Mouse (Mus musculus) neural tube, embryonic 15.5 days (tissue): ENCODE data around the gene Olfr1510. TPM values are rescaled to one million over a fixed set of nuclear protein-coding genes. Genes with fewer than 3 reads are reported as not detected.
"Not testable (repeated sequence)": the region's sequence is repeated elsewhere in the genome, so short reads cannot be mapped to it uniquely, and the experiment has no call there.

Experiments
- ATAC-seq: fragments of 200-750 bp; cut with Nextera tagmentation; 2 replicates; pipeline ENCODE4 v1.8.0; 2017; ENCODE audit warnings: mild to moderate bottlenecking, moderate TSS enrichment, moderate library complexity; ENCODE audit not compliant: low FRiP score
- H3K27ac ChIP-seq: fragments of 300-500 bp; sonication (generic); replicated peaks from 2 replicates; pipeline ENCODE4 v1.5.1; 2015; ENCODE audit warnings: mild to moderate bottlenecking, inconsistent platforms
- H3K27me3 ChIP-seq: fragments of 300-500 bp; sonication (generic); replicated peaks from 2 replicates; pipeline ENCODE4 v1.6.1; 2015; ENCODE audit warnings: inconsistent platforms
- H3K36me3 ChIP-seq: fragments of 300-500 bp; sonication (generic); 2 replicates; pipeline ENCODE4 v1.6.1; 2015; ENCODE audit warnings: inconsistent platforms
- H3K4me1 ChIP-seq: fragments of 300-500 bp; sonication (generic); 2 replicates; pipeline ENCODE4 v1.6.1; 2015; ENCODE audit warnings: inconsistent platforms
- H3K4me2 ChIP-seq: fragments of 300-500 bp; sonication (generic); 2 replicates; pipeline ENCODE4 v1.6.1; 2015; ENCODE audit warnings: inconsistent platforms, mild to moderate bottlenecking, moderate library complexity
- H3K4me3 ChIP-seq: fragments of 300-500 bp; sonication (generic); replicated peaks from 2 replicates; pipeline ENCODE4 v1.5.1; 2015; ENCODE audit warnings: mild to moderate bottlenecking, inconsistent platforms
- H3K9ac ChIP-seq: fragments of 300-500 bp; sonication (generic); replicated peaks from 2 replicates; pipeline ENCODE4 v1.6.1; 2015; ENCODE audit warnings: mild to moderate bottlenecking, inconsistent platforms
- H3K9me3 ChIP-seq: fragments of 300-500 bp; sonication (generic); replicated peaks from 2 replicates; pipeline ENCODE4 v1.6.1; 2016; ENCODE audit warnings: inconsistent platforms
- WGBS: fragments of 180-500 bp; shearing (Covaris S2); methylation state at CpG from one replicate; pipeline ENCODE4 v1.1.7; 2015; ENCODE audit warnings: mixed read lengths; 5-methylcytosine and 5-hydroxymethylcytosine counted together
- polyA plus RNA-seq: library from polyadenylated mRNA; unstranded; fragments of >200 nt; fragmentation: Nextera tagmentation; extraction: Ambion mirVana; gene quantifications from 2 replicates; pipeline ENCODE4 v1.2.1, GENCODE M21; 2015

Gene Olfr1510
- not detected in 2 replicates for polyA plus RNA-seq

DNA sequence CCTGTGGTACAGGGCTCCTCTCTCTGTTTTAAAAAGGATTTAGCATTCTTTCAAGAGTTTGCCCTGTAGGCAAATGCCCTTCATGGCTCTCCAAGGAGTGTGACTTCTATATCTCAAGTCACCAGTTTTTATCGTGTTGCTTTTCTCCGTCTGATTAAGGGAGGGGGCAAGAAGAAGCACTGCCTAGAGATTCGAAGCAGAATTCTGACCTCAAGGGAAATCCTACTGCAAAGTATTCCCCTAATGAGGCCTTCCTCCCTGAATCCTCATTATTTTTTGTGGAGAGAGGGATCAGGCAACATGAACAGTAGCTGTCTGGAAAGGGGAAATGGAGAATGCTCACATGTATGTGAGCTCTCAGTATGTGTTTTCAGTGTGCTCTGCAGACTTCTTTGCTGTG, at the start of gene Olfr1510:
Olfr1510 (minus strand) TSS at position 101 of the 400 bp plus-strand sequence.
- Histone ChIP-seq H3K4me2 (no peak within 1 kb of the TSS), H3K9ac (no peak within 1 kb of the TSS), H3K36me3 (no peaks in the 10 kb centered on the region), H3K9me3 (no peaks in the 10 kb centered on the region), H3K27me3 (no peaks in the 10 kb centered on the region), H3K4me1 (no peaks in the 10 kb centered on the region), H3K4me3 (no peak within 1 kb of the TSS), H3K27ac (no peak within 1 kb of the TSS)
- ATAC-seq = no peak
- 91% methylated on average over 3 of the region's 3 CpGs for WGBS

GRCm38 (mm10) chr14:52461928-52462327, 47.8 kb upstream of the Olfr1510 start:
- H3K27ac ChIP-seq = no peak overlapping the region

DNA sequence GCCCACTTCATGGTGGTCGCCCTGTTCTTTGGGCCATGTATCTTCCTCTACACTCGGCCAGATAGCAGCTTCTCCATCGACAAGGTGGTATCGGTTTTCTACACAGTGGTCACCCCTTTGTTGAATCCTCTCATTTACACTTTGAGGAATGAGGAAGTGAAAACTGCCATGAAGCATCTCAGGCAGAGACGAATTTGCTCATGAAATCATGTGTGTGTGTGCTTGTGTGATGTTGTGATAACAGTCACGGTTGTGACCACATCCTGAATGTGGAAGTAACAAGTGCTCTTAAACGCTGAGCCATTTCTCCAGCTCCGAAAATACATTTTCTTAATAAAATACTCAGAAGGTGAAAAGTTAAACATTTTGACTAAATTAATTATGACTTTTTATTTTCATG, 37.0 kb upstream of the Olfr1510 start:
- no peak for ATAC-seq
- 90% methylated on average over 8 of the region's 8 CpGs for WGBS

More at GRCm38 (mm10) chr14:52461928-52462327, 47.8 kb upstream of the Olfr1510 start:
- Histone ChIP-seq H3K27me3 (no peaks in the 10 kb centered on the region), H3K4me1 (no peaks in the 10 kb centered on the region), H3K4me3 (no peak overlapping the region), H3K36me3 (no peaks in the 10 kb centered on the region), H3K4me2 (no peak overlapping the region), H3K9me3 (no peaks in the 10 kb centered on the region), H3K9ac (no peak overlapping the region)
- no peak for ATAC-seq

GRCm38 (mm10) chr14:52442690-52443089, 28.5 kb upstream of the Olfr1510 start, which contains the start of gene Olfr1509:
Gene Olfr1509, plus strand, starts transcription at chr14:52442990.
- H3K4me2 ChIP-seq = no peak within 1 kb of the TSS
- H3K9me3 ChIP-seq = no peaks in the 10 kb centered on the region; the same call in 1 of the 2 replicates
- ATAC-seq = no peak
- no peak within 1 kb of the TSS for H3K9ac ChIP-seq
- no peak within 1 kb of the TSS for H3K4me3 ChIP-seq
- H3K27me3 ChIP-seq = no peaks in the 10 kb centered on the region
- no peak within 1 kb of the TSS for H3K27ac ChIP-seq
- no peaks in the 10 kb centered on the region for H3K4me1 ChIP-seq
- no peaks in the 10 kb centered on the region for H3K36me3 ChIP-seq

More for the DNA sequence above, 37.0 kb upstream of the Olfr1510 start:
- H3K27ac ChIP-seq = no peak overlapping the region
- no peak overlapping the region for H3K4me2 ChIP-seq
- H3K36me3 ChIP-seq = no peaks in the 10 kb centered on the region
- no peaks in the 10 kb centered on the region for H3K27me3 ChIP-seq
- H3K4me1 ChIP-seq = no peaks in the 10 kb centered on the region
- H3K4me3 ChIP-seq = no peak overlapping the region
- H3K9ac ChIP-seq = no peak overlapping the region
- no peaks in the 10 kb centered on the region for H3K9me3 ChIP-seq

DNA sequence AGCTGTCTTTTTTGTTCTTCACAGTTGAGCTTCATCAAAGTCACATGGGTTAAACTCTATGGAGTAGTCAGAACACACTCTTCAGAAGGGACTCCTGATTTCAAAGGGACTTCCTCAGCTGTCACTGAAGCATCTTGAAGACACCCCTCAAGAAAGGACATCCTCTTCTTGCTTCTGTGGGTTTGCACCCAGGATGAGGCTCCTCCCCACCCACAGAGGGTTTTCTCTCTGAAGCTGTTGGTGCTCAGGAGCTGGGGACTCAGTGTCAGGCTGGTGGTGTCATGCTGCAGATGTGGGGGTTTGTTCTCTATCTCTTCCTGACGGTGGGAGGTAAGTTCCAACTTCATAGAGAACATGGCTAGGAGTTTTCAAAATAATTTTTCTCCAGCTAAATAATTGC, 13.5 kb upstream of the Olfr1510 start:
- Histone ChIP-seq H3K27me3 (no peaks in the 10 kb centered on the region), H3K9me3 (no peaks in the 10 kb centered on the region), H3K4me3 (no peak overlapping the region), H3K9ac (no peak overlapping the region), H3K4me2 (no peak overlapping the region), H3K36me3 (no peaks in the 10 kb centered on the region), H3K27ac (no peak overlapping the region), H3K4me1 (no peaks in the 10 kb centered on the region)
- WGBS = 93% methylated on average over 1 of the region's 1 CpGs
- ATAC-seq = no peak

- not testable (repeated sequence) for H3K4me2 ChIP-seq, H3K36me3 ChIP-seq, H3K9me3 ChIP-seq, H3K4me1 ChIP-seq, H3K4me3 ChIP-seq, ATAC-seq, H3K9ac ChIP-seq, H3K27ac ChIP-seq, H3K27me3 ChIP-seq
- WGBS = 89% methylated on average over 7 of the region's 10 CpGs
Observed at GRCm38 (mm10) chr14:52410142-52410919, 3.8 kb downstream of the Olfr1510 start.

DNA sequence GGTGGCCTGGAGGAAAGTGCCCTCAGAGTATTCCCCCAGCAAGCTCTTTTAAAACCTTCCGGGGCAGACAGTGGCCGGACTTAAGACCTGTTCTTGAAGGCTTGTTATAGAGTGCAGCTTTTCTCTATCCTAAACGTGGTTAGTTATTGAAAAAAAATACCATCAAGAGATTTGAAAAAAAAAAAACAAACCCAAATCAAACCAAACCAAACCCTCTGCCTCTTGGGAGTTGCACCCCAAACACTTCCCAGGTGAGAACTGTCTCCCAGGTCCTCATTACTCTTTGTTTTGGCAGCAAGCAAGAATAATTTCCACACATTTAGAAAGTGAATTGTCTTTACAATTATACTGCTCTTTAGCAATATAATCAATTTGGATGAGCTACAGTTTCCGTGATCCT, 16.9 kb downstream of the Olfr1510 start, which contains the start of gene Olfr1511:
Olfr1511 (minus strand) TSS at position 101 of the 400 bp plus-strand sequence.
- H3K9me3 ChIP-seq = no peaks in the 10 kb centered on the region
- ATAC-seq = no peak
- 79% methylated on average over 4 of the region's 4 CpGs for WGBS
- no peak within 1 kb of the TSS for H3K4me2 ChIP-seq
- H3K4me1 ChIP-seq = no peaks in the 10 kb centered on the region
- H3K27me3 ChIP-seq = no peaks in the 10 kb centered on the region
- H3K36me3 ChIP-seq = no peaks in the 10 kb centered on the region
- no peak within 1 kb of the TSS for H3K27ac ChIP-seq
- no peak within 1 kb of the TSS for H3K4me3 ChIP-seq
- H3K9ac ChIP-seq = no peak within 1 kb of the TSS

GRCm38 (mm10) chr14:52390084-52390848, 23.9 kb downstream of the Olfr1510 start:
- ATAC-seq, H3K9me3 ChIP-seq, H3K27ac ChIP-seq, H3K4me2 ChIP-seq, H3K9ac ChIP-seq, H3K4me3 ChIP-seq, H3K27me3 ChIP-seq, H3K4me1 ChIP-seq, H3K36me3 ChIP-seq: not testable (repeated sequence)
- WGBS = 91% methylated on average over 9 of the region's 9 CpGs

DNA sequence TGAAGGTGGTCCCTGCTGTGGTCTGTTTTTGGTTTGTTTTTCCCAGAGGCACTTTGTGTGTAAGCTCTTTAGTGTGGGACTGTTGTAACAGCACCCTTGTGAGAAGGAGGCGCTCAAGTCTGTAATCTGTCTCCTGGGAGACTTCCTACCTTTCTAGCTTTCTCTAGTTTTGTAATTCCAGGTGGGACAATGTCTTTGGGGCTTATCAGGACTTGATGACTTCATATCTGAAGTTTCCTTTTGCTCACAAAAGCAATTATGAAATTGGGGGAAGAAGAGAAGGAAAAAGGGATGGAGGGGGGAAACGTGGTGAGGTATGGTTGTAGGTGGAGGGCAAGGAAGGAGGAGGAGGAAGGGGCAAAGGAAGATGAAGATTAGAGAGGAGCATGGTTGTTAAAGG, 35.1 kb downstream of the Olfr1510 start, which contains the start of gene Olfr1512:
Olfr1512 (minus strand) TSS at position 101 of the 400 bp plus-strand sequence.
- no peak for ATAC-seq
- H3K9me3 ChIP-seq = no peaks in the 10 kb centered on the region
- no peak within 1 kb of the TSS for H3K4me3 ChIP-seq
- no peaks in the 10 kb centered on the region for H3K27me3 ChIP-seq
- no peak within 1 kb of the TSS for H3K4me2 ChIP-seq
- H3K36me3 ChIP-seq = no peaks in the 10 kb centered on the region
- 71% methylated on average over 2 of the region's 2 CpGs for WGBS
- no peak within 1 kb of the TSS for H3K9ac ChIP-seq
- H3K4me1 ChIP-seq = no peaks in the 10 kb centered on the region
- H3K27ac ChIP-seq = no peak within 1 kb of the TSS

DNA sequence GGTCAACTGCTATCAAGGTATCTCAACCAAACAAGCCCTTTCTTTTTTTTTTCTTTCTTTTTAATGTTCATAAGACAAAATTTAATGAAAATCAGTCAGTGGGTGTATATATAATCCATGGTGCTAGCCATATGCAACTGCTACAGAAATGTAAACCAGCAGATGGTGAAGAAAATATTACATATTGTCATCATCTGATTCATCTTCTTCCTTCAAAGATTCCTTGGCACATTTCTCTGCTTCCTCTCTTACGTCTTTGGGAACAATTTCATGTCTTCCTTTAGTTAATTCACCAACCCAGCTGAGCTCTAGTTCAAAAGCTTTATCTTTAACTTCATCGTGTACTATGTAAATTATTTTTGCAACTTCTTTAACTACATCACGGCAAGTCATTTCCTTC, 45.4 kb downstream of the Olfr1510 start:
- no peaks in the 10 kb centered on the region for H3K27me3 ChIP-seq
- no peaks in the 10 kb centered on the region for H3K4me1 ChIP-seq
- H3K4me3 ChIP-seq = no peak overlapping the region
- no peak overlapping the region for H3K4me2 ChIP-seq
- no peaks in the 10 kb centered on the region for H3K9me3 ChIP-seq
- WGBS = 93% methylated on average over 3 of the region's 3 CpGs
- no peak overlapping the region for H3K27ac ChIP-seq
- H3K9ac ChIP-seq = no peak overlapping the region
- ATAC-seq = no peak
- H3K36me3 ChIP-seq = no peaks in the 10 kb centered on the region
